Mouse (Mus musculus): ENCODE data around the gene Rab3il1.
A peak's percentile ranks its signal among the peaks of the same experiment; 100 is the strongest.

Rab3il1 gene

DNA sequence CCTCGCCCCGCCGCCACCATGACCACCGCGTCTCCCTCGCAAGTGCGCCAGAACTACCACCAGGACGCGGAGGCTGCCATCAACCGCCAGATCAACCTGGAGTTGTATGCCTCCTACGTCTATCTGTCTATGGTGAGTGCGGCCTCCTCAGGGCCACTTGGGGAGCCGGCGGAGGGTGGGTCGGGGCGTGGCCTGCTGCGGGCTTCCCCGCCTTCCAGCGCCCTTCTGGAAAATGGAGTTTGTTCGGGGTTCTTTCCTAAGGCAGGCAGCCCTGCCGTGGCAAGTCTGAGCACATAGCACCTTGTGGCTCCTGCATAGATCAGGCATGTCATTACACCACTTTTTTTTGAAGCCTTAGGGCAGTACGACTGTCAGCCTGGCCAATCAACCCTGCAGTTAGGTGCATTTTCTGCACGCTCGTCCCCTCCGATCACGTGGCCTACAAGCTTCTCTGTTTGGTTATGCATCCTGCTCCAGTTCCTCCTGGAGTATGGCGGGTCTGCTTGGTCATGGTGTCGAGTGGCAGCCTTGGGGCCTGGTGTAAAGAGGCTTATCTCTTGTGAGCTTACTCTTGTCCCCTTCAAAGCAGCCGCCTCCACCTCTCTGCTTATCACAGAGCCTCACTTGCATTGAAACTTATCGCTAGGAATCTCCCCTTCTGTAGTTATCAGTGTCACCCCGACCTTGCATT lies 18.5 kb upstream of the Rab3il1 start:
- DNase-seq = peak in 1 of 2 experiments; percentile 78

DNA sequence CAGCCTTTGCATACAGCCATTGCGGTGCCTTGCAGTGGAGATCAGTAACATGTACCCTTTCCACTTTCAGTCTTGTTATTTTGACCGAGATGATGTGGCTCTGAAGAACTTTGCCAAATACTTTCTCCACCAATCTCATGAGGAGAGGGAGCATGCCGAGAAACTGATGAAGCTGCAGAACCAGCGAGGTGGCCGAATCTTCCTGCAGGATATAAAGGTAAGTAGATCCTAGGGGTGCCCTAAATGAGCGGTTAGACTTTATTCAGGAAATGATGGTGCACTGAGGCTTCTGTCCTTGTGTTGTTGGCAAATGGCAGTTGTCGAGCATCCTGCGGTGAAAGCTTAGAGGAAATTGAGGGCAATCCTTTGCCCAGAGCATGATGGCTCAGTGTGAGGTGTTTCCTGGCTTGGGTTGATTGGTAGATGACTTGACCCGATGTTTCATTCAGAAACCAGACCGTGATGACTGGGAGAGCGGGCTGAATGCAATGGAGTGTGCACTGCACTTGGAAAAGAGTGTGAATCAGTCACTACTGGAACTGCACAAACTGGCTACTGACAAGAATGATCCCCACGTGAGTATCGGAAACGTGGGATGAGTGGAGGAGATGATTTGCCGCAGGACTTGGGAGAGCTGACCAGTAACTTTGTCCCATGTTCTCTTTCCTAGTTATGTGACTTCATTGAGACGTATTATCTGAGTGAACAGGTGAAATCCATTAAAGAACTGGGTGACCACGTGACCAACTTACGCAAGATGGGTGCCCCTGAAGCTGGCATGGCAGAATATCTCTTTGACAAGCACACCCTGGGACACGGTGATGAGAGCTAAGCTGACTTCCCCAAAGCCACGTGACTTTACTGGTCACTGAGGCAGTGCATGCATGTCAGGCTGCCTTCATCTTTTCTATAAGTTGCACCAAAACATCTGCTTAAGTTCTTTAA lies 17.1 kb upstream of the Rab3il1 start:
- DNase-seq = no peak

DNA sequence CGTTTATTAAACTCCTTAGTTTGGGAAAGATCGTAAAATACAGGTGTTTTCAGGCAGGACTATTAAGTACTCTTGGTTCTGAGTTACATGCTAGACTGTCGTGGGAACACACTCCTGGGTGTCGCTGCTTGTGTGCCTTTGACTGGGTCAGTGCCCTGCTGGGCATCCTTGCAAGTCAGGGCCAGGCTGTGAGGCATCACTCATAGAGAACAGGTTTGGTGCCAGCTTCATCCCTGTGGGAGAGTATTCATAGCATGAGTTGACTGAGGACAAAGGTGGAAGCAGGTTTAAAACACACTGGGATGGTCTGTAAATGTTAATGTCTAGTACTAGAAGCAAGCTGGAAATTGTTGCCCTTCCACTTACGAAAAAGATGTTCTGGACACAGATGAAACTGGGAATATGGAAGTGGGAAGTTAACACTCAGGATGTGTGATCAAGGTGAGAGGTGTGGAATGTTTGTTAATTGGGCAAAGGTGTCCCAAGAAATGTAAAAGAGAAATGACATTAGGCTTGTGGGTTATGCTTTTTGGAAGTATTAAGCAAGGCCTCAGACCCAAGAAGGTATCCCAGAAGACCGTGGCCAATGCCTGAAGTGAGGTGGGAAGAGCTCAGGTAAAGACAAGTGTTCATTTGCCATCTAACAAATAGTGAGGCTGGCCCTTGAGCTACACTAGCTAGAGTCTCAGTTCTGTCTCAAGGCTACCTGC lies 16.1 kb upstream of the Rab3il1 start:
- no peak for DNase-seq

DNA sequence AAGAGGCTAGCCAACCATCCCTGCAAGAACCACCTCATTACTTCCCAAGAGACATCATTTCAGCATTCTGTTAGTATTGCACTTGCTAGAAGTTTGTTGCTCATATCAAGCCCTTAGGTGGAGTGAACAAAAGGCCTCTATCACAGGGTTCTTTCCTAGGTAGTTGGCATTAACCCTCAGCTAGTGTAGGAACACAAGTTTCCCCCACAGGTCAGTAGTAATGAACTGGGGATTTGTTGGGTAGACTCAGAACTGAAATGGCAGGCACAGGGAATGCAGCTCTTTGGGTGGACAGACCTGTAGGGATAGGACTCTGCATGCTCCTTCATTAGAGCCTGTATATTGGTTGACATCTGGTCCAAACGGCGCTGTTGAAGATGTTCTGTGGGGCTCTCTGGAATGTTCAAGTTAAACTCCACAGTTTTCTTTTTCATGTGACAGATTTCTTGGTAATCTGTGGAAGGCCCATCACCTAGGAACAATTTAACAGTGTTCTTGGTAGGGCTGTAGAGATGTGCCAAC lies 15.5 kb upstream of the Rab3il1 start:
- no peak for DNase-seq

DNA sequence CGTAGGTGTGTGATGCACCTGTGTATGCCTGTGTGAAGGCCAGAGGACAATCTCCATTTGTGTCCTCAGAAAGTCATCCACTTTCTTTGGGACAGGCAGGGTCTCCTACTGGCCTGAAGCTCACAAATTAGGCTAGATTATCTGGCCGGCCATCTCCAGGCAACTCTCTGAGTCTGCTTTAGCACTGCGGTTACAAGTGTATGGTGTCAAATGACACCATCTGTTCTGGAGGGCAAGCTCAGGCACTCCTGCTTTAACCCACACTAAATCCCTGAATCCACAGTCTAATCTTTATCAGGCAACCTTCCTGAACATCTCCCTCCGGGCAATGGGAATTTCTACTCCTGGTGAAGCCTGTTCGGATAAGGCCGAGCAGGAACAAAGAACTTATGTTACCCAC lies 14.3 kb upstream of the Rab3il1 start:
- DNase-seq = no peak

DNA sequence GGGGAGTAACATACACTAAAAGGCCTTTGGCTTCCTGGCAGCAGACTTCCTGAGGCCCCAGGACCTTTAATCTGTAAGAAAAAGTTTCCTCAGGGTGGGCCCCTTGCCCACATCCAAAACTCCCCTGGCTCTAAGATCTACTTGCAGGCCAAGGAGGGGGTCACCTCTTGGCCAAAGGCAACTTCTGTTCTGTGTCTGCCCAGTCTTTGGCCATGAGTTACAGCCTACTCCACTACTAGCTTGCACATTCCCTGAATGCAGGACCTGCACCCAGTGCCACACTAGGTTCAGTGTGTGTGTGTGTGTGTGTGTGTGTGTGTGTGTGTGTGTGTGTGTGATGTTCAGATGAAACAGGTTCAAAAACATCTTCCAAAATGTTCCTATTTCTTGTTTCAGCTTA lies 13.9 kb upstream of the Rab3il1 start:
- no peak for DNase-seq

DNA sequence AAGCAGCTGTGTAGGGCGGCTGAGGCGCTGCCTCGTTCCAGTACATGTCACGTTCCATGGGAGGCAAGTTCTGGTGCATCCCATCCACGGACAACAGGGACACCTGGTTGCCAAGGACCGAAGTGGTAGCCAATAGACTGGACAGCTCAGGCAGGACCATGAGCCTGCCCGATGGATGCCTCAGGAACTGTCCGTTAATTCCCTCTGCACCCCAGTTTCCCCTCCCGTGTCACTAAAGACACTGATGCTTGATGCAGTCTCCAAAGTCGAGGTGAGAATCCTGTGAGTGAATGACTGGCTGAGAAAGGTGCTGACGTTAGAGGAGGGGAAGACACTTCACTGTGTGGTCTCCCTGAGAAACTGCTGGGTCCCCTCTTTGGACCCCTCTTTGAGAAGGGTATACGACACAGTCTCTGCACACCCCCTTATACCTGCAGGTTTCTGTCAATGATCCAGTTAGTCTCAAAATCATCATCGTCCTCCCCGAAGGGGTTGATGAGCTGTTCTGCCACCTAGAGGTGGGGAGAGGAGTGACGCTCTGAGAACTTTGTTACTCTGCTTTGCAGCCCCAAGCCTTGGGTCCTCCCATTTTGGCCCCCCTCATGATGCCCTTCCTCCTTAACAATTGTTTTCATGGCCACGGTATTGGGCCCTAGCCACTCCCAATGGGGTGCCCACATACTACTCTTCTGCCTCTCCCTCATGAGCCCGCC lies 12.1 kb upstream of the Rab3il1 start:
- DNase-seq = no peak

DNA sequence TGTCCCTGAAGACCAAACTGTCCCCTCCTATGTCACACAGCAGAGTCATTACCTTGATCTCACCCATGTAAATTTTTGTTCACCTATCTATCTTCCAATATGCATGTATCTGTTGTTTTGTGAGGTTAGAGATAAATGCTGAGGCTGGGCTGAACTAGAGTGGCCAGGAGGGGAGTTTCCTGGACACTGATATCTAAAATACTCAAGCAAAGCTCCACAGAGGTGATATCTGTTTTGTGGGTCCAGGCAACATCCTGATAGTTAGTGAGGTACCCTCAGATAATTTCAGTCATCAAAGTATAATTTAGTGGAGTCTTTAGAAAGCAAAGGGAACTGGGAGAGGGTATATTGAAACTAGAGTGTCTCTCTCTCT lies 11.6 kb upstream of the Rab3il1 start:
- no peak for DNase-seq

DNA sequence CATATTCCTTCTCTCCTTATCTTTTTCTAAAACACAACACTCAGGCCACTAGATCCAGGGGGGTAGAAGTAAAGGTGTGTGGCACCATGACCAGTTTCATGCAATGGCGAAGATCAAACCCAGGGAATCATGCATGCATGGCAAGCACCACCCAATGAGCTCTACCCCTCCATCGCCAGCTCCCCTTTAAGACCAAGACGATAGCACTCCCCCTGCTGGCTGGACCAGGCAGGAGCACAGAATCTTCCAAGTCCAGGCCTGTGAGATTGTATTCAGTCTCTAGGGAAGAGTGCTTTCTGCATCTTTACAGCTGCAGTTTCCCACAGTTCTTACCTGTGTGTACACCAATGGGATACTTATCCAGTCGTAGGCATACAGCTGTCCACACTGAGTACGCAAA lies 10.2 kb upstream of the Rab3il1 start:
- DNase-seq = peak; percentile 60 to 81

DNA sequence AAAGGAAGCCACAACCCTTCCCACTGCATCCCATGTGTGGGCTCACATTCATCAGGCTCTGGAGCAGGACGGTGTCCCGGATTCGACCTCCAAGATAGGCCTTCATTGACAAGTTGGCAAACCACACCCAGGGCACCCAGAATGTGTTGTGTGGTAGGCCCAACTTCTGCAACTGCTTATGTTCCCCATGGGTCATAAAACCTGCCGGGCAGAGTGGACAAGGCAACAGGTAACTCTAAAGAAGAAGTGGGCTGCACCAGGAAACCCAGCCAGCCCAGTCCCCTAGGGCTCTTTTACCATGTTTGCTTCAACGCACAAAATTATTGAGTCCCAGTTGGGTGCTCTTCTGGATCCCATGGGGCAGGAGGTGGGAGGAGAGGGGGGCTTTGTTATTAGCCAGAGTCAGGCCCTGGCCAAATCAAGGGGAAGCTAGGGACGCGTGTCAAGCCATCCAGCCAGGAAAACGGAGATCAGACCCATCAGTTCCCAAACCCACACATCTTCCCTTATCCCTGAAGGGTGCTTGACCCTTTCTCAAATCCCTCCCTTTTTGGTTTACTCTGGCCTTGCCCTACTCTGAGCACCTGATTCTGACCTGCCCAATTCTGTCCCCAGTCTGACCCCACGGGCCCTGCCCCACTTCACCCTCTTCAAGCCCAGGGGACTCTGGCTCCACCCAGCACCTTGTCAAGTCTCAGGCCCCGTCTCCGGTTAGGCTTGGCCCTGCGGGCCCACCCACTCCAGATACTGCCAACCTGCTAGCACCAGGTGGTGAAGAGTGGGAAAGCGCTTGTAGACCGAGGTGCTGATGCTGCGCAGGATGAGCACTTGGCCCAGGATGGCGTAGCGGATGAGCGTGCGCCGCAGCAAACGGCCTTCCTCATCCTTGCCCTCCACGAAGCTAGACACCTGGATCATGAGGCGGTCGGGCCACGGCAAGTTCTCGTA lies 9.2 kb upstream of the Rab3il1 start:
- DNase-seq = no peak

DNA sequence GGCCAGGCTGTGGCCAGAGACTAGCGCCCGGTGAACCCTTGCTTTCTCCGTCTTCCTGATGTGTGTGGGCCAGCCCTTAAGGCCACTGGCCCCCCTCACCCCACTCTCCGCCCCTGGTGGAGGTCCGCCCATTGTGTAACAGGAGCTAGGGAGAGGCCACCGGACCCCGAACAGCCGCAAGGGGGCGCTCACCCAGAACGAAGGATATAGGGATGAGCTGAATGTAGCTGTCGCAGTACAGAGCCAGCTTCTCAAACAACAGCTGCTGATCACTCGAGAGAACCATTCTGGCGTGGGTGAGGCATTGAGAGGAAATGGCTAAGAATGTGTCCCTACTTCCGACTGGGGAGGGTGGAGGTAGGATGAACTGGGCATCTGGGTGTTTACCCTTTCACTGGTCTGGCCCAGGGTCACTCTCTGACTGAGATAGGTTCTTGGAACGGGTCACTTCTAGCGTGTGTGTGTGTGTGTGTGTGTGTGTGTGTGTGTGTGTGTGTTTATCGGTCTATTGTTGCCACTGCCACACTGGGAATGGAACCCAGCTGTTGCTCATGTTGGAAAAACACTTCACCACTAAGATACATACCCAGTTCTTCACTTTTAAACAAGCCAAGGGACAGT lies 8.3 kb upstream of the Rab3il1 start:
- peak; percentile 84 to 90 for DNase-seq

DNA sequence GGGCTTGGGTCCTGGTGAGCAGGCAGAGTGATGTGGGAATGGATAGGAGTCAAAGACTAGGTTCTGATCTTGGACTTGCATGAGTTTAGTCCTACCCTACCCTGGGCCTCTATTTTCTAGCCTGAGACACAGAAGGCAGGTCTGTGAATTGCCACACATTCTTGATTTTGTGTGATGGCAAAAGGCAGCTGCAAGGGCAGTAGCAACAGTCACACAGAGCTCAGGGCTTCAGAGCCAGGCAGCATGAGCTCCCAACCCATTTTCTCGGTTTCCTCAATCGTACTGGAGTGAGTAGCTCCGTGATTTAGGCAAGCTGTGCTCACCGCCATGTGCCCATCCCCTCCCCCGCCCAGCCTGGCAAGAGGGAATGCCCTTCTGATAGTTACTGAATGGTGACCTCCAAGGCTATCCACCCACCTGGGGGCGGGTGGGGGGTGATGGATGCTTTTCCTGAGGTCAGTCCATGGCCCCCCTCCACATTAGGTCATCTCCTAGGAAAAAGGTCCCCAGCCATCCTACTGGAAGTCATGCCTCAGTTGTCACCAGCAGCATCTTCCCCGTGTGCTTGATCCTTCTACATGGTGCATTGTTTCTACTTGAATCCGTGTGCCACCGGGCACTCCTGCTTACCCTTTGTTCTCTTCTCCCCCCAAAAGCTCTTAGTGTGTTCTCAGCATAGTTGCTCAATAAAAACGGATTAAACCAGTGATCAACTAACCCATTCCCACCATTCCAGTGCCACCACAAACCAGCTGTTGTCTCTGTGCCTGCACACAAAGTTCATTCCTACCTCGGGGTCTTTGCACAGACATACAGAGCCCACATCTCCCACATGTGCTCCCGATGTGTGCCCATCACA lies 4.0 kb upstream of the Rab3il1 start:
- DNase-seq = no peak

DNA sequence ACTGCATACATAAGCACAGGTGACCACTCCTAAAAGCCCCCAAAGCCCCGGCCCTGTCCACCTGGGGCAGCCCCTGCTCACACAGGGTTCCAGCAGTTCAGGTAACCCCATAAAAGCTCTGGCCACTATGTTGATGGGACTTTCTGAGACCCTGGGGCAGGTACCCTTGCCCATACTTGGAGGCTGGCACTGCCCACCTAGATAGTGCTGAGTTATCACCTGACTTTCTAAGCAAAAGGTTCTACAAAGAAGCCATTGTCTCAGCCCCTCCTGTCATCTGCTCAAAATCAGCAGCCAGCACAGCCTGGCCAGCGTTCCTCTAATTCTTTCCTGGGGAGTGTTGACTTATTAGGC lies 3.4 kb upstream of the Rab3il1 start:
- no peak for DNase-seq

DNA sequence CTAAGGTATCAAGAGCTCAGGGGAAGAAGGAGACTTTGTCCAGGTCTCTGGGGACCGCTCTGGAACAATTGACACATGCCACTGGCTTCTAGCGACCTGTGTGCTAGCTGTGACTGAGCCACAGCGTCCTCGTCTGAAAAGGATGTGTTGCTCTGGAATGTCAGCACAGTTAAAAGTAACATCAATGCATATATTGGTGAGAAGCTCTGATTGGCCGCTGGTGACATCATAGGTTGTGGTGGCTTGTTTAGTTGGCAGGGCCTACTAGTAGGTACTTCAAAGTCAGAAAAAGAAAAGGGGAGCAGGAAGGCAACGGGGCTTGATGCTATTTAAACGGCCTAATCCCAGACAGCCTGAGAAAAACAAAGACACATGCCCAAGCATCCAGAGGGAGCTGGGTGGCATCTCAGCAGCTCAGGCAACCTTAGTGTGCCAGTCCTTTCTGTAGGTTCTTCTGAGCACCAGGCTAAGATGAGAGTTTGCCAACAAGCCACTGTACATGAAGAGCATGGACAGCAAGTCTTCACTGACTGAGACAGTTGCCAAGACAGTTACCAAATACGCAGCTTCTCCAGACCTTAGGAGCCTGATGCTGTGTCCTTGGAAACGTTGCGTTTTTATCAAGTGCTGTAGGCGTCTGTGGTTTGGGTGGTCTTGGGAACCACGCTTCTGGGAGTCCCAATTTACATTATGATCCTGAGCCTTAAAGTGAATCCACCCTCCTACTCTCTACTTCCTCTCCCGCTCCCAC lies 2.6 kb upstream of the Rab3il1 start:
- DNase-seq = no peak

DNA sequence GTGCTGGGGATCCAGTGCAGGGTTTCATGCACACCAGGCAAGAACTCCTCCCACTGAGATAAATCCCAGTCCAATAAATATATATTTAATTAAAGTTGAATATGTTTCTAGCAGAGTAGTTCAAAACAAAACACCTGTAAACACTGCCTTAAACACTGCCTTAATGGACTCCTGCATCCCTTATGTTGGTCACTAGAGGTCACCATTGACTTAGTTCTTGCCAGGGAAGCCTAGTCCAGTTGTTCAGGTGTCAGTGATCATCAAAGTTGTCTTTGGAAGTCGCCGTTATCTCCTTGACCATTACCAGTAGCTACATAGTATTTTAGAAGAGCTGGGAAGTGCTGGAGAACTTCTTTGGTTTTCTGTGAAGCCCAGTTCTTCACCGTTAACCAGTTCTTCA lies 1.1 kb upstream of the Rab3il1 start:
- peak in 1 of 2 experiments; percentile 36 for DNase-seq

DNA sequence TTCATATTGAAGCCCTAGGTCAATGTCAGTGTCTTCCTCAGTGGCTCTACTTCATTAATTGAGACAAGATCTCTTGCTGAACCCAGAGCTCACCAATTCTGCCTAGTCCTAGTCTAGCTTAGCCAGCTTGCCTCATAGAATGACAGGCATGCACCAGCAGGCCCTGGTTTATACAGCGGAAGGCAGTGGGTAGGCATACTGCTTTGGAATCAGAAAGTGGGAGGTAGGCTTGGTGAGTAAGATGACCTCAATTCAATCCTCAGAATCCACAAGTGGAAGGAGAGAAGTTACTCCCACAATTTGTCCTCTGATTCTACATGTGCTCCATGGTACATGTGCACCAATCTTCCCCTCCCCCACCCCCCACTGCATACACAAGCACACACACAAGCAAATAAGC lies 2.2 kb downstream of the Rab3il1 start:
- no peak for DNase-seq

DNA sequence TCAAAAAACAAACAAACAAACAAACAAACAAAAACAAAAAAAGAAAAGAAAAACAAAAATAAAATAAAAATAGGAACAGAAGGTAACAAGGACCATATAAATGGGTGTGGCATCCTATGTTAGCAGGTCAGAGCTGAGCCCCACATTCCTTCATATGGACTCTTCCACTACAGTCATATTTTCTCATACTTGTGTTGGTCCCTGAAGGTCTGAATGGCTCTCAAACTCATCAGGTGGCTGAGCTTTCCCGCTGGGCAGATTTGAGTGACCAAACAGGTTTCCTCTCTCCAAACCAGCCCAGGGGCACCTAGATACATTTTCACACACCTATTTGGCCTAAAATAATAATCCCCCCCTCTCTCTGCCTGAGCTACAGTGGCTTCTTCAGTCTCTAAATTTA lies 9.9 kb downstream of the Rab3il1 start:
- DNase-seq = no peak

DNA sequence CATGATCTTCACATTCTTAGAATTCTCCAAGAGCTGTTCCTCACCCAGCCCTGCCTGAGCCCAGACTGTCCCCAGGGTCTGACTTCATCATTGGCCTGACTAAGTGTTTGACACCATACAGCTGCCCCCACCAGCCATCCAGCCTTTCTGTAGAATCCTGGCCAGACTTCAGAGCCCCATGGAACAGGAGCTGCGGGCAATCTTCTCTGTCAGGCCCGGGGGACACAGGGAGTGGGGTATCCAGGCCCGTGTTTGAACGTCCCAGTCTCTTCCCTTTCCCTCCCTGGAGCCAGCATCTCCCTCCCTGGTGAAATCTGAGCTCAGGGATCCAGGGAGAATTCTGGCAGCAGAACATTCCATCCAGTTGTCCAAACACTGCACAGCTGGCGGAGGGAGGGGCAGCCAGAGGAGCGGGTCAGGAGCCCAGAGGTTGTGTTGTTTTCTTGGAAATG lies 11.4 kb downstream of the Rab3il1 start:
- no peak for DNase-seq

DNA sequence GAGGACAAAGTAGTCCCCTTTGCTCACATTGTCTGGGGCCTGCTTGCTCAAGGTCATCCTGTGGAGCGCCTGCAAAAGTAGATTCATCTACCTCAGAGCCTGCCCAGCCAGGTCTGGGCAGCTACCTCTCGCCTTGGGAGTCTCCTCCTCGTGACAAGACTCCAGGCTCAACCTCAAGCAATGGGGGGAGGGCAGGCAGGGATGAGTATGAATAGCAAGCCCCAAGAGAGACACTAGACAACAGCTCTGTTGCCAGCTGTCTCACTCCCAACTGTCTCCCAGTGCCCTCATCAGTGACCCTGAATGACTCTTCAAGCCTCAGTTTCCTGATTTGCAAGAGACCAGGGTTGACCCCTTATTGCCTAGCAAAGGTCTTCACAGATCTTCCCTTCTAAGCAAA lies 11.9 kb downstream of the Rab3il1 start:
- no peak for DNase-seq

Measured in cerebellum, postnatal 25 days (tissue).